Mouse (Mus musculus): Measurements from ENCODE around the gene AW551984.

DNA sequence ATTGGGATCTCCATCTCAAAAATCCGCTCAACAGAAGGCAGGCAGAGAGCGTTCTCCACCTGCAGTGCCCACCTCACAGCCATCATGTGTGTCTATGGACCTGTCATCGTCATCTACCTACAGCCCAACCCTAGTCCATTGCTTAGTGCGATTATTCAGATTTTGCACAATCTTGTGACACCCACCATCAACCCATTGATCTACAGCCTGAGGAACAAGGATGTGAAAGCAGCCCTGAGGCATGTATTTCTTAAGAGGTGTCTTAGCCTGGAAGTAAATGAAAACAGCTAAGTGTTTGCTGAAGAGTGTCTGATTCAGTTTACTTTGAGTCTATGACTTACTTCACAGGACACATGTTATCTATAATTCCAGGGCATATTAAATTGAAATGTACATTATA is 43.2 kb upstream of the AW551984 start:
- no peak for TF ChIP-seq POLR2A (IDR thresholded peaks at IDR 0.05; ENCODE audit: low read depth, low read length)
- TF ChIP-seq CTCF (IDR thresholded peaks at IDR 0.05; ENCODE audit: extremely low read depth, insufficient read depth, insufficient read length, insufficient replicate concordance), result no peak

Measured in spleen, adult 2 months (tissue).